Mouse (Mus musculus) liver, embryonic 16.5 days (tissue): ENCODE data around the gene Zbed4. TPM values are rescaled to one million over a fixed set of nuclear protein-coding genes. Genes with fewer than 3 reads are reported as not detected.
"Not testable (repeated sequence)": the region's sequence is repeated elsewhere in the genome, so short reads cannot be mapped to it uniquely, and the experiment has no call there.

Experiments used
- ATAC-seq: fragments of 200-750 bp; cut with Nextera tagmentation; 2 replicates; pipeline ENCODE4 v1.8.0; 2017; ENCODE audit warnings: low read depth, mild to moderate bottlenecking, moderate number of reproducible peaks, moderate library complexity
- H3K27ac ChIP-seq: fragments of 300-500 bp; sonication (generic); 2 replicates; pipeline ENCODE4 v1.5.1; 2014; ENCODE audit warnings: mild to moderate bottlenecking, low read length
- H3K27me3 ChIP-seq: fragments of 300-500 bp; sonication (generic); 2 replicates; pipeline ENCODE4 v1.6.1; 2014; ENCODE audit warnings: low read depth, low read length, mixed read lengths; ENCODE audit not compliant: control insufficient read depth, insufficient read depth
- H3K36me3 ChIP-seq: fragments of 300-500 bp; sonication (generic); 2 replicates; pipeline ENCODE4 v1.6.1; 2014; ENCODE audit warnings: mild to moderate bottlenecking; ENCODE audit not compliant: control insufficient read depth, insufficient read depth
- H3K4me1 ChIP-seq: fragments of 300-500 bp; sonication (generic); 2 replicates; pipeline ENCODE4 v1.6.1; 2014; ENCODE audit warnings: low read depth, low read length, mixed read lengths; ENCODE audit not compliant: control insufficient read depth
- H3K4me2 ChIP-seq: fragments of 300-500 bp; sonication (generic); 2 replicates; pipeline ENCODE4 v1.6.1; 2014; ENCODE audit warnings: low read depth, low read length, mixed read lengths
- H3K4me3 ChIP-seq: fragments of 300-500 bp; sonication (generic); 2 replicates; pipeline ENCODE4 v1.5.1; 2014; ENCODE audit warnings: low read depth, mild to moderate bottlenecking, low read length
- H3K9ac ChIP-seq: fragments of 300-500 bp; sonication (generic); 2 replicates; pipeline ENCODE4 v1.6.1; 2014; ENCODE audit warnings: low read depth, low read length
- H3K9me3 ChIP-seq: fragments of 300-500 bp; sonication (generic); replicated peaks from 2 replicates; pipeline ENCODE4 v1.6.1; 2016; ENCODE audit warnings: low read length; ENCODE audit not compliant: control insufficient read depth
- WGBS: fragments of 180-500 bp; shearing (Covaris S2); extraction: QIAGEN DNeasy Blood & Tissue Kit; methylation state at CpG from one replicate; pipeline ENCODE4 v1.1.7; 2014; ENCODE audit not compliant: insufficient replicate concordance; 5-methylcytosine and 5-hydroxymethylcytosine counted together
- polyA plus RNA-seq: library from polyadenylated mRNA; unstranded; fragments of >200 nt; fragmentation: Nextera tagmentation; extraction: Ambion mirVana; gene quantifications from 2 replicates; pipeline ENCODE4 v1.2.1, GENCODE M21; 2015

Zbed4 gene
- polyA plus RNA-seq, 1 experiment from 2014 or later: 10.0 TPM

DNA sequence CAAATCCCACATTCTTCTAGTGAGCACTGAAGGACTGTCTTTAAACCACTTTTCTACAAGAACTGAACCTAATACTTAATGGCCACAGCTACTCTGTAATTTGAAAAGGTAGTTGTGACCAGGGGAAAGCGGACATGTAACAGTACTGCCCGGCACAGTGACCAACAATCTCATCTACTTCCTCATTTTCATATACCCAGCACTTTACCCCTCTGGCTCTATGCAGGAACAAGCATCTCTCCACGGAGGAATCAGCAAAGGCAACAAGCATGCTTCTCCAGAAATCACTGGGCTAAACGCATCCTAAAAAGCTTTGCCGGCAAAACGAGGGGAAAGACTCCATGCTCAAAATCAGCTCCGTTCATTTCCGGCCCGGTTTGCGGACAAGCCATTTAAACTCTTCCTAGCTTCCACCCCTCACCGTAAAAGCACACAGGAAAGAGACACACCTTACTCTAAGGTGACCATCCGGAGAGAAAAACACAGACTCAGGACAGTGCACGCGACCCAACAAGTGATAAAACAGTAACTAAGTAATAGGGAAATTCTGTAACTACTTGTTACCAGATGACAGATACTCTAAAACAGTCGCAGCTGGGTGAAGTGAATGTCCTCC is 18.9 kb upstream of the Zbed4 start:
- Histone ChIP-seq H3K4me2 (peak overlapping the region; percentile 82), H3K27me3 (no peaks in the 10 kb centered on the region), H3K9ac (peak overlapping the region; percentile 95), H3K4me1 (peaks cover 29% of the 10 kb centered on the region), H3K36me3 (peaks cover 22% of the 10 kb centered on the region), H3K9me3 (no peaks in the 10 kb centered on the region), H3K4me3 (peak overlapping the region; percentile 93), H3K27ac (peak overlapping the region; percentile 87; the same call in 1 of the 2 replicates)
- WGBS: 9% methylated on average over 15 of the region's 15 CpGs
- no peak for ATAC-seq

GRCm38 (mm10) chr15:88733041-88733751 is 18.3 kb upstream of the Zbed4 start:
- under 1% methylated on average over 49 of the region's 86 CpGs for WGBS
- ATAC-seq: peak; percentile 75

GRCm38 (mm10) chr15:88733834-88734571 is 17.5 kb upstream of the Zbed4 start, which contains the start of gene Brd1:
TSS of gene Brd1 (minus strand) at chr15:88734233.
- no peaks in the 10 kb centered on the region for H3K27me3 ChIP-seq
- peak; percentile 83 for ATAC-seq
- WGBS: under 1% methylated on average over 70 of the region's 103 CpGs
- H3K27ac ChIP-seq: peak within 1 kb of the TSS; percentile 87
- peak within 1 kb of the TSS; percentile 95 for H3K9ac ChIP-seq
- peak within 1 kb of the TSS; percentile 82 for H3K4me2 ChIP-seq
- H3K9me3 ChIP-seq: no peaks in the 10 kb centered on the region
- H3K36me3 ChIP-seq: peaks cover 15% of the 10 kb centered on the region
- H3K4me1 ChIP-seq: peaks cover 29% of the 10 kb centered on the region
- peak within 1 kb of the TSS; percentile 93 for H3K4me3 ChIP-seq

More at GRCm38 (mm10) chr15:88733041-88733751, 18.3 kb upstream of the Zbed4 start:
- Histone ChIP-seq H3K9me3 (no peaks in the 10 kb centered on the region), H3K4me1 (peaks cover 29% of the 10 kb centered on the region), H3K27me3 (no peaks in the 10 kb centered on the region), H3K36me3 (peaks cover 21% of the 10 kb centered on the region), H3K4me2 (peak overlapping the region; percentile 82), H3K27ac (peak overlapping the region; percentile 87), H3K4me3 (peak overlapping the region; percentile 93), H3K9ac (peak overlapping the region; percentile 95)

DNA sequence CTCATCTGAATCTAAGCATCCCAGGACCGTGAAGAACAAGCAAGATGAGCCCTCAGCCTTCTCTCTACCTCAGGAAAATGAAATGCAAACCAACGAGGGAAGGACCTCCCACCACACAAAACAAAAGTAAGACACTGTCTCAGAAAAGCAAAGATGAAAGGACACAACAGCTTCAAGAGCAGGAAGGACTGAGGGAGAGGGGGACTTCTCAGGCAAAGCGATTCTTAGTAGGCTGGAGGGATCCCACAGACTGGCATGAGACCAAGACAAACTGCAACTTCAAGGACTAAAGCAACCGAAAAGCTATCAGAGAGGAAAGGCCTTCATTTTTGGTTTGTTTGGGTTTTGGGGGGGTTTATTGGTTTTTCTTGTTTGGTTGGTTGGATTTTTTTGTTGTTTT is 15.3 kb upstream of the Zbed4 start:
- no peak overlapping the region for H3K4me2 ChIP-seq
- no peak overlapping the region for H3K27ac ChIP-seq
- H3K27me3 ChIP-seq: no peaks in the 10 kb centered on the region
- 60% methylated on average over 4 of the region's 4 CpGs for WGBS
- ATAC-seq: no peak
- no peak overlapping the region for H3K4me3 ChIP-seq
- H3K36me3 ChIP-seq: no peaks in the 10 kb centered on the region
- H3K4me1 ChIP-seq: peaks cover 22% of the 10 kb centered on the region
- H3K9me3 ChIP-seq: no peaks in the 10 kb centered on the region
- H3K9ac ChIP-seq: no peak overlapping the region

DNA sequence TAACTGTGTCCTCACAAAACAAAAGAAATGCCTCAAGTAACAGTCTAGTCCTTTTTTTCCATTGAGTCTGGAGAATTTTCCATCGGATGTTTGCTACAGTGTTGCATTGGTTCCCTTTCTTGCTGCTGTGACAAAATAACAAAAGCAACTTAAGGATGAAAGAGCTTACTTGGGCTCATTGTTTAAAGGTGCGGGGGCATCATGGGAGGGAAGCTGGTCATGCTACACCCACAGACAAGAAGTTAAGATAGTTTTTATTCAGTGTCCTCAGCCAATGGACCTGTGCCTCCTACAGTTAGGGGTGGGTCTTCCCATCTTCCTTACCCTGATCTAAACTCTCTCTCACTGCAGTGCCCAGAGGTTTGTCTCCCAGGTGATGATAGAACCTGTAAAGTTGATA is 13.0 kb upstream of the Zbed4 start:
- ATAC-seq: no peak

DNA sequence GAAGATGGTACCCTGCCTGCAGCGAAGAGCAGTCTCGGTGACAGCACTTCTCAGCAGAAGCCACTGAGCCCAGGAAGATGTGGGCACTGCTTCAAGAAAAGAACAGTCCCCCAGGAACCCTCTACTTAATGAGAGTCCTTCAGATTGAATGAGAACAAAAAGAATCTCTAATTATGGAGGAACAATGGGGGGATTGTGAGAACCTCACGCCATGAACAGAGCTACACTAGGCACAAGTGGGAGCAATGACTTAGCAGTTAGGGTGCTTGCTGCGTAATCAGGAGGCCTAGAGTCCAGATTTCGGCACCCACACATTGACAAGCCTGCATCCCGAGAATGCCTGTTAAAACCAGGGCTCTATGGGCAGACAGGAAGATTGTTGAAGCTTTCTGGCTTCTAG is 10.1 kb upstream of the Zbed4 start:
- WGBS: 70% methylated on average over 6 of the region's 6 CpGs
- no peak overlapping the region for H3K27ac ChIP-seq
- H3K4me3 ChIP-seq: no peak overlapping the region
- no peak for ATAC-seq
- H3K9ac ChIP-seq: no peak overlapping the region
- H3K4me1 ChIP-seq: no peaks in the 10 kb centered on the region; the same call in 1 of the 2 replicates
- no peaks in the 10 kb centered on the region for H3K36me3 ChIP-seq
- H3K9me3 ChIP-seq: no peaks in the 10 kb centered on the region
- no peaks in the 10 kb centered on the region for H3K27me3 ChIP-seq
- H3K4me2 ChIP-seq: no peak overlapping the region

More for the DNA sequence above, 13.0 kb upstream of the Zbed4 start:
- H3K36me3 ChIP-seq: no peaks in the 10 kb centered on the region
- H3K27me3 ChIP-seq: no peaks in the 10 kb centered on the region
- no peak overlapping the region for H3K27ac ChIP-seq
- peaks cover 6% of the 10 kb centered on the region for H3K4me1 ChIP-seq
- H3K9ac ChIP-seq: no peak overlapping the region
- WGBS: 68% methylated on average over 2 of the region's 2 CpGs
- H3K4me3 ChIP-seq: no peak overlapping the region
- no peaks in the 10 kb centered on the region for H3K9me3 ChIP-seq
- H3K4me2 ChIP-seq: no peak overlapping the region

DNA sequence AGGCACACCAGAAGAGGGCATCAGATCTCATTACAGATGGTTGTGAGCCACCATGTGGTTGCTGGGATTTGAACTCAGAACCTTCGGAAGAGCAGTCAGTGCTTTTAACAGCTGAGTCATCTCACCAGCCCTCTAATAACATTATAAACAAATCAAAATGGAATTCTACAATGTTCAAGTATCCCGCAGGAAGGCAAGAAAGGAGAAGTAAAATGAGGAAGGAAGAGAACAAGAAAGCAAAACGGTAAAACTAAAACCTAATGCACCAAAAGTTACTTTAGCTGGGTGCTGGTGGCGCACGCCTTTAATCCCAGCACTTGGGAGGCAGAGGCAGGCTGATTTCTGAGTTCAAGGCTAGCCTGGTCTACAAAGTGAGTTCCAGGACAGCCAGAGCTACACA is 8.1 kb upstream of the Zbed4 start:
- not testable (repeated sequence) for H3K9ac ChIP-seq, H3K27ac ChIP-seq, H3K4me2 ChIP-seq, H3K4me1 ChIP-seq, ATAC-seq, H3K4me3 ChIP-seq, H3K36me3 ChIP-seq, H3K27me3 ChIP-seq, H3K9me3 ChIP-seq
- 50% methylated on average over 5 of the region's 5 CpGs for WGBS

DNA sequence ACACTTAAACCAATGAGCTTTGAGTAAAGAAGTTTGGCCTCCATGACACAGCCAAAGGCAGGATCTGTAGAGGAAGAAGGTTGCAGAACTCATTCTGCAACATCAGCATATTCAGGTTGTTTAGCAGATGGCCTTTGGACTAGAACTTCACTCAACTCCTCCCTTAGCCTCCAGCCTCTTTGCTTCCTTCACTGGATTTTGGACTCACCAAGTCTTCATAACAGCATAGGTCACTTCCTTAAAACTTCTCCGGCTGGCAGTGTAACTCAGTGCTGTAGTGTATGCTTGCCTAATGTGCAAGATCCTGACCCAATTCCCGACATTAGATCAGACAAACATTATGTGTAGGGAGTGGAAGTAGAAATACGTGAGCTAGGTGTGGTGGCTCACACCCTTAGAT is 6.1 kb upstream of the Zbed4 start:
- Histone ChIP-seq H3K9me3 (no peaks in the 10 kb centered on the region), H3K9ac (no peak overlapping the region), H3K4me2 (no peak overlapping the region), H3K27me3 (no peaks in the 10 kb centered on the region), H3K27ac (no peak overlapping the region), H3K36me3 (no peaks in the 10 kb centered on the region), H3K4me3 (no peak overlapping the region), H3K4me1 (peaks cover 5% of the 10 kb centered on the region)
- WGBS: 60% methylated on average over 3 of the region's 3 CpGs
- ATAC-seq: no peak

GRCm38 (mm10) chr15:88745926-88746325 is 5.5 kb upstream of the Zbed4 start:
- Histone ChIP-seq H3K27me3 (no peaks in the 10 kb centered on the region), H3K9ac (no peak overlapping the region), H3K4me1 (peaks cover 11% of the 10 kb centered on the region), H3K4me3 (no peak overlapping the region), H3K36me3 (no peaks in the 10 kb centered on the region), H3K4me2 (no peak overlapping the region), H3K27ac (no peak overlapping the region), H3K9me3 (no peaks in the 10 kb centered on the region)
- no peak for ATAC-seq
- WGBS: 52% methylated on average over 3 of the region's 3 CpGs
